ENCODE assay signal across 9 mouse cellular contexts in the genomic region with DNA sequence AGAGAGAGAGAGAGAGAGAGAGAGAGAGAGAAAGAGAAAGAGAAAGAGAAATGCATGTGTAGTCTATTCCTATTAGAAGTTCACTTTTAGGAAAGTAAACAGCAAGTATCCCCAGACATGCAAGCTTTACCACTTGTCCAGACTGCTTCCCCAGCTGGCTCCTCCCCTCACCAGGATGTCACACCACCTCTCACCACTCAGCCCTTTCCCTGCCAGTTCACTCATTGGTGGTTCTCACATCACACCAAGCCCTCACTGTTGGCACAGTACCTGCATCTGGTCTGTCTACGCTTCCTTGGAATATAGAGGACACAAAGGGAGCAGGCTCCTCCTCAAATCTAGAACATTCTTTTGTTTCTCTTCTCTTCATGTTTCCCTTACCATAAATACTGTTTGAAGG. TPM values are rescaled to one million over a fixed set of nuclear protein-coding genes. Genes with fewer than 3 reads are reported as not detected.
A peak's percentile ranks its signal among the peaks of the same experiment; 100 is the strongest.
DNase-seq lines count a peak whose midpoint lies in the region; ATAC-seq lines count a peak whose summit lies in the region.
"Had no signal": no experiment of that assay in that cellular context is flagged by ENCODE, and none has a peak within 500 bp of the region (broad histone marks: within the 10 kb centered on the region; RNA-seq: fewer than 3 reads in every experiment).

No protein-coding gene starts in this region.

- peak; percentile 51 for DNase-seq in embryonic facial prominence, embryonic 14.5 days (ENCODE audit: low spot score)
- DNase-seq in embryonic facial prominence, embryonic 10.5 days (ENCODE audit: low spot score): no peak
- DNase-seq in urinary bladder, adult 18-20 months (ENCODE audit: low spot score in 2 of 2): peak; percentile 18 to 27
- DNase-seq in urinary bladder, postnatal 25 days (ENCODE audit: low spot score): no peak
- DNase-seq in limb, embryonic 10.5 days (ENCODE audit: low spot score): no peak
- no peak for DNase-seq in thymus, postnatal 14 days
- DNase-seq in left cerebral cortex, adult 11 months (ENCODE audit: low spot score): no peak

- 53% methylated on average over 1 of the region's 1 CpGs for WGBS in embryonic facial prominence, embryonic 14.5 days
- 73% methylated on average over 1 of the region's 1 CpGs for WGBS in embryonic facial prominence, embryonic 10.5 days
- 55% methylated on average over 1 of the region's 1 CpGs for WGBS in limb, embryonic 10.5 days
- WGBS in stomach, embryonic 16.5 days: 58% methylated on average over 1 of the region's 1 CpGs

- H3K36me3 ChIP-seq in embryonic facial prominence, embryonic 14.5 days (ENCODE audit: control insufficient read depth, insufficient read depth, low read length): no peaks in the 10 kb centered on the region
- no peaks in the 10 kb centered on the region for H3K36me3 ChIP-seq in embryonic facial prominence, embryonic 10.5 days (replicated peaks)
- no peaks in the 10 kb centered on the region for H3K36me3 ChIP-seq in limb, embryonic 10.5 days
- no peaks in the 10 kb centered on the region for H3K36me3 ChIP-seq in stomach, embryonic 16.5 days (ENCODE audit: control insufficient read depth, insufficient read depth, low read length)
- H3K36me3 ChIP-seq: midbrain, embryonic 12.5 days had no signal

- no peak overlapping the region for H3K4me2 ChIP-seq in embryonic facial prominence, embryonic 14.5 days (ENCODE audit: low read depth, low read length)
- H3K4me2 ChIP-seq in stomach, embryonic 16.5 days (ENCODE audit: low read depth, low read length): no peak overlapping the region
- H3K4me2 ChIP-seq: midbrain, embryonic 12.5 days had no signal

- ATAC-seq in embryonic facial prominence, embryonic 14.5 days (ENCODE audit: low read depth): peak; percentile 59; the same call in 1 of the 2 replicates
- peak; percentile 76; the same call in 1 of the 2 replicates for ATAC-seq in stomach, embryonic 16.5 days (ENCODE audit: insufficient read depth, low FRiP score)

- no peaks in the 10 kb centered on the region for H3K27me3 ChIP-seq in embryonic facial prominence, embryonic 14.5 days (replicated peaks; ENCODE audit: control insufficient read depth, insufficient read depth, low read length)
- H3K27me3 ChIP-seq in embryonic facial prominence, embryonic 10.5 days (replicated peaks; ENCODE audit: low read depth, poor library complexity, severe bottlenecking): no peaks in the 10 kb centered on the region
- no peaks in the 10 kb centered on the region for H3K27me3 ChIP-seq in limb, embryonic 10.5 days (ENCODE audit: low read depth, poor library complexity, severe bottlenecking)
- H3K27me3 ChIP-seq in stomach, embryonic 16.5 days (ENCODE audit: control insufficient read depth, insufficient read depth, low read length): no peaks in the 10 kb centered on the region
- H3K27me3 ChIP-seq: midbrain, embryonic 12.5 days had no signal

- no peak overlapping the region for H3K27ac ChIP-seq in embryonic facial prominence, embryonic 14.5 days (replicated peaks; ENCODE audit: low read depth, low read length)
- H3K27ac ChIP-seq in embryonic facial prominence, embryonic 10.5 days (replicated peaks): no peak overlapping the region; the same call in 1 of the 2 replicates
- H3K27ac ChIP-seq in limb, embryonic 10.5 days: peak overlapping the region; percentile 46; the same call in 1 of the 2 replicates
- H3K27ac ChIP-seq in stomach, embryonic 16.5 days (ENCODE audit: low read length): peak overlapping the region; percentile 25
- H3K27ac ChIP-seq: midbrain, embryonic 12.5 days had no signal

- H3K9me3 ChIP-seq in embryonic facial prominence, embryonic 14.5 days (ENCODE audit: control insufficient read depth, low read length): no peaks in the 10 kb centered on the region
- no peaks in the 10 kb centered on the region for H3K9me3 ChIP-seq in embryonic facial prominence, embryonic 10.5 days
- H3K9me3 ChIP-seq in limb, embryonic 10.5 days (replicated peaks): no peaks in the 10 kb centered on the region
- H3K9me3 ChIP-seq in stomach, embryonic 16.5 days (replicated peaks; ENCODE audit: control insufficient read depth, low read length): no peaks in the 10 kb centered on the region
- H3K9me3 ChIP-seq: midbrain, embryonic 12.5 days had no signal

- H3K4me3 ChIP-seq in embryonic facial prominence, embryonic 14.5 days (ENCODE audit: low read depth, low read length): no peak overlapping the region
- H3K4me3 ChIP-seq in embryonic facial prominence, embryonic 10.5 days: no peak overlapping the region
- H3K4me3 ChIP-seq in limb, embryonic 10.5 days: no peak overlapping the region
- no peak overlapping the region for H3K4me3 ChIP-seq in stomach, embryonic 16.5 days (replicated peaks; ENCODE audit: low read length)
- H3K4me3 ChIP-seq: midbrain, embryonic 12.5 days had no signal

- H3K9ac ChIP-seq in embryonic facial prominence, embryonic 14.5 days (ENCODE audit: low read depth, low read length): no peak overlapping the region
- no peak overlapping the region for H3K9ac ChIP-seq in stomach, embryonic 16.5 days (ENCODE audit: low read length)
- H3K9ac ChIP-seq: midbrain, embryonic 12.5 days had no signal

- H3K4me1 ChIP-seq in embryonic facial prominence, embryonic 14.5 days (ENCODE audit: control insufficient read depth, insufficient read depth, low read length): peaks cover 20% of the 10 kb centered on the region
- peaks cover 25% of the 10 kb centered on the region for H3K4me1 ChIP-seq in embryonic facial prominence, embryonic 10.5 days
- peaks cover 33% of the 10 kb centered on the region for H3K4me1 ChIP-seq in limb, embryonic 10.5 days
- peaks cover 24% of the 10 kb centered on the region for H3K4me1 ChIP-seq in stomach, embryonic 16.5 days (ENCODE audit: control insufficient read depth, insufficient read depth, low read length)

RNA-seq across cellular contexts. Expression of gene Stk38l, which starts 26.9 kb away (rescaled TPM):
- 18.4 and 18.5 TPM in 2 replicates for polyA plus RNA-seq in embryonic facial prominence, embryonic 14.5 days (2014; fragmentation: Nextera tagmentation; extraction: Ambion mirVana)
- polyA plus RNA-seq in embryonic facial prominence, embryonic 10.5 days (2016; fragmentation: Nextera tagmentation; extraction: Ambion mirVana): 21.1 and 22.2 TPM in 2 replicates
- polyA plus RNA-seq in limb, embryonic 10.5 days (2016; fragmentation: Nextera tagmentation; extraction: Ambion mirVana): 20.0 and 24.6 TPM in 2 replicates
- polyA plus RNA-seq in stomach, embryonic 16.5 days (2015; fragmentation: Nextera tagmentation; extraction: Ambion mirVana): 23.4 and 26.3 TPM in 2 replicates

RNA-seq across cellular contexts. Expression of gene Arntl2, which starts 44.2 kb away (rescaled TPM):
- 2.6 and 4.1 TPM in 2 replicates for polyA plus RNA-seq in embryonic facial prominence, embryonic 14.5 days (2014; fragmentation: Nextera tagmentation; extraction: Ambion mirVana)
- 2.8 and 3.8 TPM in 2 replicates for polyA plus RNA-seq in embryonic facial prominence, embryonic 10.5 days (2016; fragmentation: Nextera tagmentation; extraction: Ambion mirVana)
- polyA plus RNA-seq in limb, embryonic 10.5 days (2016; fragmentation: Nextera tagmentation; extraction: Ambion mirVana): 1.8 and 4.6 TPM in 2 replicates
- polyA plus RNA-seq in stomach, embryonic 16.5 days (2015; fragmentation: Nextera tagmentation; extraction: Ambion mirVana): 7.5 and 9.1 TPM in 2 replicates

Comparison
In these comparisons a context has a peak if more than half of its experiments do, and no peak if none do; other contexts are left out.
1. DNase-seq: peak in embryonic facial prominence, embryonic 14.5 days (single experiment) and urinary bladder, adult 18-20 months (2 of 2); none in embryonic facial prominence, embryonic 10.5 days (single experiment), urinary bladder, postnatal 25 days (single experiment), limb, embryonic 10.5 days (single experiment), thymus, postnatal 14 days (single experiment) and left cerebral cortex, adult 11 months (single experiment).
2. H3K27ac ChIP-seq: peak in limb, embryonic 10.5 days (single experiment) and stomach, embryonic 16.5 days (single experiment); none in embryonic facial prominence, embryonic 14.5 days (single experiment) and embryonic facial prominence, embryonic 10.5 days (single experiment).